Mouse (Mus musculus): ENCODE data around the gene Capn13. TPM values are rescaled to one million over a fixed set of nuclear protein-coding genes. Genes with fewer than 3 reads are reported as not detected.
"Not testable (repeated sequence)": the region's sequence is repeated elsewhere in the genome, so short reads cannot be mapped to it uniquely, and the experiment has no call there.

Capn13 gene
- total RNA-seq, 4 experiments from 2014 or later, result not detected

GRCm38 (mm10) chr17:73342673-73343072 is 58.0 kb downstream of the Capn13 start:
- no peak for DNase-seq

- no peak for DNase-seq
Measured at GRCm38 (mm10) chr17:73329071-73329470, 71.6 kb downstream of the Capn13 start.

GRCm38 (mm10) chr17:73325314-73325713 is 75.4 kb downstream of the Capn13 start:
- DNase-seq, result no peak

DNA sequence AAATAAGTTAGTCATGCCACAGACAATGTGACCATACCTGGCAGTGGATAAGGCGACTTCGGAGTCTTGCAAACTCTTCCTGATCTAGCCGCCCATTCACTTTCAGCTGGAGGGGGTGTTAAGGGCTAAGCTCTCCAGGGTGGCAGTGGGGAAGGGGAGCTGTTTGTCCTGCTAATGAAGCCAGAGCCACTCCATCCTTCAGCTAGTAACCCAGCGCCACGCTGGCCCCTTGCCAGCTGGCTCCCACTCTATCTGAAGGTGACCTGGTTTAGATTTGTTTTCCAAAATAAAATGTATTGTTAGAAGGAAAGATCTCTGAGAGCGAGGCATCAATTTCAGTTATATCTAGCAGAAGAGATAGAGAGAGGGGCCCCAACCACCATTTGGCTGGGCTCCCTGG is 75.9 kb downstream of the Capn13 start:
- DNase-seq, result no peak

GRCm38 (mm10) chr17:73323981-73324380 is 76.7 kb downstream of the Capn13 start:
- DNase-seq, result no peak

DNA sequence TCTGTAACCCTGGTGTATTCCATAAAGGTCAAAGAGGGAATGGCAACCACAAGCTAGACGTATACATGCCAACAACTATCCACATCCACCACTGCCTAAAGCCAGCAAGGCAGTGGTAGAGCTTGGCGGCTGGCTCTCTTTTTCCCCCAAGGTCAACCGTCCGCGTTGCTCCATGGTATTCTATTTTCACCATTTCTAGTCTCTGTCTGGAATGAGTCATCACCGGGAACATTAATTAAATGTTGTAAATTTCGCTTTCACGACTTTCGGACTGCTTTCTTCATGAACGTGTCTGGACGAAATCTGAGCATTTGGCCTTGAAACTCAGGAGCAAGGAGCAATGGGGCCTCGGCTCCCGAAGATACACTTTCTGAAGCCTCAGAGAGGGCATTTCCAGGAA is 85.9 kb downstream of the Capn13 start:
- DNase-seq, result peak; percentile 19

- DNase-seq, result no peak
Measured at GRCm38 (mm10) chr17:73311491-73311890, 89.2 kb downstream of the Capn13 start.

DNA sequence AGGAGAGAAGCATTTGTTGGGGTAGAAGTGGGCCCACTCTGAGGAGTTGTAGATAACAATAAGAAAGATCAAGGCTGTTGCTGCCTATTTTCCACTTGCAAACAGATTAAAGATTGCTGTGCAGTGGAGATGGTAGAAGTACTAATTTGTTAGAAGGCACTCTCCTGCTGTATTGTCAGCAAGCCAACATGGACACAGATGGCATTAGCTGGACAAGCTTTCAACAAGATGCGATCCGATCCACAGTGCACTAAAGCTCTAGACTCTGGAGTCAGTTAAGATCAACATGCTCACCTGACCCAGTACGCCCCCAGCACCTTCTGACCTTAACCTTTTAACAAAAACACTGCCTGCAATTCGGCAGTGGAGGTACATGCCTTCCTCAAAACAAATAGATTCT is 92.0 kb downstream of the Capn13 start:
- DNase-seq, result no peak

DNA sequence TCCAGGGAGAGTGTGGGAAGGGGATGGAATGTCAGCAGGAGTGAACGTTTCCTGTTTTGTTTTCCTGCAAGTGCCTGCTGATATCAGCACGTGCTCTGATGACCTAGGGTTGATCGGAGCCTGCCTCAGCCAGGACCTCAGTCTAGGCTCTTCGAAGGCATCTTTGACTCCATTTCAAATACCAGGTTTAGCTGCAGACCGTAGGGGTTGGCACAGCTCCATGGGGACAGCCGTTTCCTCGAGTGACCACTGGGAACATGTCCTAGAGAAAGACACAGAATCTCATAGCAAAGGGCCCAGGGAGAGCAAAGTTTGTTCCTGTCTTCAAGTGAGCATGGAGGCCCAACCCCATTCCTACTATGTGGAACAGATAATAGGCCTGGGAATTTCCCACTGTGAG is 94.0 kb downstream of the Capn13 start:
- DNase-seq, result no peak

DNA sequence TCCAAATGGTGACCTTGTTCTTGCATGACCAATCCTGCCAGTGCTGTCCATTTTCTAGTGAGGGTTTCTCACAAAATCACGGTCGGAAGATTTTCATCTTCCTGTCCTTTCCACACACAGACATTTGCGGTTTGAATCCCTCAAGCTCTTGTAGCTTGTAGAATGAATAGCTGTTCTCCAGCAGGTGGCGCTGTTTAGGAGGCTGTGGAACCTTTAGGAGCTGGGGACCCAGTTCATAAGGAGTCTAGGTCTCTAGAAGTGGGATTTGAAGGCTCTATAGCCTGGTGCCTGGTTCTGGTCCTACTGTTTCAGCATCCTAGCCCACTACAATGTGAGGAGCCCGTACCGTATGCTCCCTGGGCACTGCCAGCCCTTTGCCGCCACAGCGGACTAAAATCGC is 95.0 kb downstream of the Capn13 start:
- DNase-seq, result no peak

- DNase-seq, result no peak
Measured at GRCm38 (mm10) chr17:73304086-73304812, 96.4 kb downstream of the Capn13 start.

DNA sequence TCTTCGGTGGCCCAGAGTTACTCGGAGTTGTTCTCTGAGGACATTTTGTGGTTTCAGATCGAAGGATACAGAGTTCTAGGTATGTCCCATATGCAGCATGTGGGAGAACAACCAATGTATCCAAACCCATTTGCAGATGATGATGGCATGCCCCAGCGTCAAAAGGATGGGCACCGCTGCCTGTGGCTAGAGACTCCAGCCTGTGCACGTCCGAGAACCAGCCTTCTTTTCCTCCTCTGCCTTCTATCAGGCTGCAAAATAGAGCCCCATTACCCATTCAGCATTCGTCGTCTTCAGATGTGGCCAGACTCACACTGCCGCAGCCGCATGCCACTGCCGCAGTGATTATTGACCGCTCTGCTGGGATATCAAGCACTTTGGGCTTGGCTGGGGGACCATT is 97.0 kb downstream of the Capn13 start:
- no peak for DNase-seq

GRCm38 (mm10) chr17:73303217-73303616 is 97.4 kb downstream of the Capn13 start:
- peak; percentile 26 for DNase-seq

DNA sequence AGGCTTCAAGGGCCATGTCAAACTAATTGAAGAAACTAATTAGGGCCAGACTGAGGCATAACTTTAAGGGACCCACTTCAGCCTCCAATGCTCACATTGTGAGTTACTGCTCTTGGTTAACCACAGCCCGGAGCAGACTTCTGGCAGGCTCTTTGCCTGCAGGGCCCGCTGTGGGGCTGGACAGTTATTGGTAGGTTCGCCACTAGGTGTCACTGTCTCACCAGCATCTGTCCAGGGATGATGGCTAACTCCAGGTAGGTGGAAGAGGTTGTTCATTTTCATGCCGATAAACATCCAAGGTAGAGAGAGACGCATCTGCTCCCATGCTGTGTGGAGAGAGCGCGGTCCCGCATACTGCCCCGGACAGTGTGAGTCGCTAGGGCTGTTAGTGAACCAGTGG is 98.6 kb downstream of the Capn13 start:
- peak; percentile 47 for DNase-seq

DNA sequence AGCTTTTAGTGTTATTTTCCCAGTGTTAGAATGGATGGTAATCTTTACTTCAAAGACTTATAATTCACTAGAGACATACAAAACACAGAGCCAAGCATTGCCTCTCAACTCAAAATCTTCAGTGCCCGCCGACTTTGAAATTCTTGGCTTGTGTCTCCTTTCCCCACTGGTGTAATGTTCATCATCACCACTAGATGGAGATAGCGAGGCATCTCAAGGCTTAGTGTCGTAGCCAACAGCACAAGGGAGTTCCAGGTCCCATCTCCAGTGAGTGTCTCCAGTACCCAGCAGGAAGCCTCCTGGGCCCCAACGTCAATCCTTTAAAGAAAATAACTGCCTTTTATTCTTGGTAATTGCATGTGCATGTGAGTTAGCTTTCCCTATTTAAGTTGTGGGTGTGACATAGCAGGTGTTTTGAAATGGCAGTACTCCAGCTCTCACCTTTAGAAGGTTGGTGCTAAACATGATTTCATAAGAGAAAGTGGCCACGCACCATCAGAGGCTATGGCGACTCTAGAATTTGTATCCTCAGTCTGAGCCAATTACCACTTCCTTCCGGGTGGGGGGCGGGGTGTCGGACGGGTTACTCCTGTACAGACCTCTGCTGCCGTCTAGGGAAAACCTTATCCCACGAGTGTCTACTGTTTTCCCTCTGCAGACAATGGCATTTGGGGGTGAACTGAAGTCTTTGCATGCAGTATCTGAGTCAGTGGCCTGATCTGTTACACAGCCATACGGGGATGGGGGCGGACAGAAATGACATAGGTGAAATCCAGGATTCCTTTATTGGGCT is 99.2 kb downstream of the Capn13 start:
- DNase-seq, result peak; percentile 18

DNA sequence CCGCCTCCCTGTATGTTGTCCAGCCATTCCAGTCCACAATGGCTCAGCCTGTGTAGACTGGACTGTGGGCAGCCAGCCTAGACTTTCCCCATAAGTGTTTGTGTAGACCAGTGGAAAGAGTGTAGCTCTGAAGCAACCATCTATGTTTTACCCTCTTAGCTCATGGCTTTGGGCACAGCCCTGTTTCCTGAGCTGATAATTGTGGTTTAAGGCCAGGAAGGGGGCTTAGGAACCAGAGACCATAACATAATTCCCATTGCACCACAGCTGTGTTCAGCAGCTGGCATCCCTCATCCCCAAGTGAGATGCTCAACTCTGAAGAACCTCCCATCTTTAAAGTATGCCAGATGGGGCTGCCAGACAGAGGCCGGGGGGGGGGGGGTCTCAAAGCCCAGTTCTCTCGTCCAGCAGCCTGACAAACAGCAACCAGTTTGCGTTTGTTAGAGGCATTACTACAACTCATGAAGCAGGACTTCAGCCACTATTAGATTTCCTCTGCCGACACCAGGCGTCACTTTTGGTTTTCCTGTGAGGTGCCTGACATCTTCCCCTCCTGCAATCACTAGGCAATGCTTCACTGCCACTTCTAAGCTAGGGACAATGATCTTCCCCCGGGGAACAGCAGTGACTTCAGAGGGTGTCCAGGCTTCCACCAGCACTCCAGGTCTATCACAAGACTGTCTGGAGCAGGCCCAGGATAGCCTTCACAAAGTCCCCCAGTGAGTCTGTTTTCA is 100.4 kb downstream of the Capn13 start:
- DNase-seq, result no peak

- DNase-seq, result no peak
Measured at GRCm38 (mm10) chr17:73298981-73299380, 101.7 kb downstream of the Capn13 start.

- DNase-seq, result peak; percentile 16
Measured at GRCm38 (mm10) chr17:73296855-73297254, 103.8 kb downstream of the Capn13 start.

- no peak for DNase-seq
Measured at GRCm38 (mm10) chr17:73293237-73293636, 107.4 kb downstream of the Capn13 start.

DNA sequence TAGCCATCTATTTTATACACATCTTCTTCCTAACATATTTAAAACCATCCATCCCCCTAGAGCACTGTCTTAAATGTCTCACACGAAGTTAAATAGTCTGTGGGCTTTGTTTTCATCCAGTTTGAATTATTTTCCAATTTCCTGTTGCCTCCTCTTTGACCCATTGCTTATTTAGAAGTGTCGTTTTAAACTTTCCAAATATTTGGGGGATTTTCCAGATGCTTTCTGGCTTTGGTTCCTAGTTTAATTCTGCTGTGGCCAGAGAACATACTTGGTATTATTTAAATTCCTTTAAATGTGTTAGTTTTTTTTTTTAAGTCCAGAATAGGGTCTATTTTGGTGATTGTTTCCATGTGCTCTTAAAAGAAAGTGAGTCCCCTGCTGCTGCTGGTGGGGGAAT is 116.4 kb downstream of the Capn13 start:
- no peak for DNase-seq

GRCm38 (mm10) chr17:73282702-73283101 is 118.0 kb downstream of the Capn13 start:
- not testable (repeated sequence) for DNase-seq

DNA sequence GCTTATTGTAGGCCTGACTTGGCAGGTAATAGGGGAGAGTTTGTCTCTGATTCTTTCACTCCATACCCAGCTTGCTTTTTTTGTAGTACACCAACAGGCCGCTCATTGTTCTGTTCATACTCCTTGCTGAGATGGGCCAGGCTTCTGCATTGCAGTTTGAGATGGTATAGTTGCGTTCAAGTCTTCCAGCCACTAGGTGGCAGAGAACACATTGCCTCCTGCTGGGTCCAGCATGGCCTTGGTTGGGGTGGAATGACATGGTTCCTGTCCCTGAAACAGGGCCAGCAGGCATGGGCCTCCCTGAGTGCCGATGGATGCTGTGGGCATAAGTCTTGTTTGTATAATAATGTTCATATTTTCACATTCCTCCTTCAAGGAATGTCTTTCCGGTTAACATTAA is 122.9 kb downstream of the Capn13 start:
- no peak for DNase-seq

GRCm38 (mm10) chr17:73275066-73275465 is 125.6 kb downstream of the Capn13 start:
- no peak for DNase-seq
